Mouse (Mus musculus): ENCODE results near the gene Zfpl1.

GRCm38 (mm10) chr19:6126789-6127580 lies 42.2 kb upstream of the Zfpl1 start:
- TF ChIP-seq POLR2A (IDR thresholded peaks at IDR 0.05; ENCODE audit: insufficient read depth, low read depth, low read length) (no peak), EP300 (IDR thresholded peaks at IDR 0.05; ENCODE audit: insufficient read depth, low read depth, low read length) (no peak), CTCF (IDR thresholded peaks at IDR 0.05) (no peak)

Data from heart, adult 2 months (tissue).